Mouse (Mus musculus) heart, adult 2 months (tissue): Measurements from ENCODE around the gene Ndufs4.

ENCODE experiments used
- CTCF ChIP-seq: fragments of 200-600 bp; IDR thresholded peaks from 2 replicates; pipeline ENCODE4 v1.8.1; 2022; ENCODE audit warnings: antibody characterized with exemption, mild to moderate bottlenecking, moderate library complexity
- POLR2A ChIP-seq: fragments of 200-500 bp; IDR thresholded peaks from 2 replicates; pipeline ENCODE4 v1.6.1; 2011; ENCODE audit warnings: mild to moderate bottlenecking, low read depth, low read length, control low read depth; ENCODE audit not compliant: insufficient read depth

- TF ChIP-seq POLR2A (no peak), CTCF (no peak)
Observed at GRCm38 (mm10) chr13:114343001-114343400, 45.1 kb downstream of the Ndufs4 start.
